Mouse (Mus musculus) hindbrain, embryonic 13.5 days (tissue): ENCODE results near the gene Prg3. TPM values are rescaled to one million over a fixed set of nuclear protein-coding genes. Genes with fewer than 3 reads are reported as not detected.

Source experiments
- ATAC-seq: fragments of 200-750 bp; cut with Nextera tagmentation; 2 replicates; pipeline ENCODE4 v1.8.0; 2017; ENCODE audit warnings: moderate TSS enrichment; ENCODE audit not compliant: low FRiP score
- H3K27ac ChIP-seq: fragments of 300-500 bp; sonication (generic); 2 replicates; pipeline ENCODE4 v1.5.1; 2015; ENCODE audit warnings: inconsistent platforms, mild to moderate bottlenecking, moderate library complexity
- H3K27me3 ChIP-seq: fragments of 300-500 bp; sonication (generic); 2 replicates; pipeline ENCODE4 v1.6.1; 2015; ENCODE audit warnings: mild to moderate bottlenecking, inconsistent platforms
- H3K36me3 ChIP-seq: fragments of 300-500 bp; sonication (generic); 2 replicates; pipeline ENCODE4 v1.6.1; 2015; ENCODE audit warnings: mild to moderate bottlenecking, inconsistent platforms
- H3K4me1 ChIP-seq: fragments of 300-500 bp; sonication (generic); replicated peaks from 2 replicates; pipeline ENCODE4 v1.6.1; 2015; ENCODE audit warnings: inconsistent platforms
- H3K4me2 ChIP-seq: fragments of 300-500 bp; sonication (generic); 2 replicates; pipeline ENCODE4 v1.6.1; 2015; ENCODE audit warnings: inconsistent platforms, mild to moderate bottlenecking, moderate library complexity
- H3K4me3 ChIP-seq: fragments of 300-500 bp; sonication (generic); 2 replicates; pipeline ENCODE4 v1.5.1; 2015; ENCODE audit warnings: mild to moderate bottlenecking, inconsistent platforms
- H3K9ac ChIP-seq: fragments of 300-500 bp; sonication (generic); 2 replicates; pipeline ENCODE4 v1.6.1; 2015; ENCODE audit warnings: mild to moderate bottlenecking, inconsistent platforms
- H3K9me3 ChIP-seq: fragments of 300-500 bp; sonication (generic); 2 replicates; pipeline ENCODE4 v1.6.1; 2016; ENCODE audit warnings: inconsistent platforms
- WGBS: fragments of 180-500 bp; shearing (Covaris S2); methylation state at CpG from one replicate; pipeline ENCODE4 v1.1.7; 2015; 5-methylcytosine and 5-hydroxymethylcytosine counted together
- polyA plus RNA-seq: library from polyadenylated mRNA; unstranded; fragments of >200 nt; fragmentation: Nextera tagmentation; extraction: Ambion mirVana; gene quantifications from 2 replicates; pipeline ENCODE4 v1.2.1, GENCODE M21; 2015

The Prg3 gene
- polyA plus RNA-seq, 1 experiment from 2014 or later = not detected

DNA sequence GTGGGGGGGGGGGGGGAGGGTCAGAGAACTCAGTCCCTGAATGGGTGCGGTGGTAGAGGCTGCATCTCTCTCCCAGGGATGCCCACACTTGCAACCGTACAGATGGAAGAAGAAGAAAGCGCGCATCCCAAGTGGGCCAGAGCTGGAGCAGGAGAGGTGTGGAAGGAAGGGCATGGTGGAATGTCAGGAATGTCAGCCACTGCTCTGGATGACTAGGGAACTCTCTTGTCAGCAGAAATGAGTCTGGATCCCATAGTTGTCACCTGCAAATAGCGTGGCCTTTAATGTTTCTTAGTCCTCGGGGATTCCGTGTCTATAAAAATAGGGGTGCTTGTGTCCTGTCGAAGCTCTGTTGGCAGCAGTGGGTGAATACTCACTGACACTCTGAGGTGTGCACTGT, 14.6 kb downstream of the Prg3 start:
- Histone ChIP-seq H3K4me3 (no peak overlapping the region), H3K9ac (no peak overlapping the region), H3K27me3 (no peaks in the 10 kb centered on the region), H3K36me3 (no peaks in the 10 kb centered on the region), H3K4me1 (no peaks in the 10 kb centered on the region), H3K9me3 (no peaks in the 10 kb centered on the region), H3K27ac (no peak overlapping the region), H3K4me2 (no peak overlapping the region)
- ATAC-seq = no peak
- WGBS = 80% methylated on average over 8 of the region's 8 CpGs

- Histone ChIP-seq H3K4me1 (no peaks in the 10 kb centered on the region), H3K27me3 (no peaks in the 10 kb centered on the region), H3K27ac (no peak overlapping the region), H3K36me3 (no peaks in the 10 kb centered on the region), H3K4me3 (no peak overlapping the region), H3K4me2 (no peak overlapping the region), H3K9me3 (no peaks in the 10 kb centered on the region), H3K9ac (no peak overlapping the region)
- WGBS = 87% methylated on average over 4 of the region's 4 CpGs
- ATAC-seq = no peak
Observed at GRCm38 (mm10) chr2:85004341-85004740, 16.3 kb downstream of the Prg3 start.

- H3K4me2 ChIP-seq = no peak overlapping the region
- 84% methylated on average over 7 of the region's 7 CpGs for WGBS
- no peak overlapping the region for H3K27ac ChIP-seq
- H3K4me1 ChIP-seq = no peaks in the 10 kb centered on the region
- no peaks in the 10 kb centered on the region for H3K9me3 ChIP-seq
- H3K27me3 ChIP-seq = no peaks in the 10 kb centered on the region
- no peaks in the 10 kb centered on the region for H3K36me3 ChIP-seq
- no peak overlapping the region for H3K4me3 ChIP-seq
- no peak overlapping the region for H3K9ac ChIP-seq
- no peak for ATAC-seq
Observed at GRCm38 (mm10) chr2:85006600-85006999, 18.6 kb downstream of the Prg3 start.

DNA sequence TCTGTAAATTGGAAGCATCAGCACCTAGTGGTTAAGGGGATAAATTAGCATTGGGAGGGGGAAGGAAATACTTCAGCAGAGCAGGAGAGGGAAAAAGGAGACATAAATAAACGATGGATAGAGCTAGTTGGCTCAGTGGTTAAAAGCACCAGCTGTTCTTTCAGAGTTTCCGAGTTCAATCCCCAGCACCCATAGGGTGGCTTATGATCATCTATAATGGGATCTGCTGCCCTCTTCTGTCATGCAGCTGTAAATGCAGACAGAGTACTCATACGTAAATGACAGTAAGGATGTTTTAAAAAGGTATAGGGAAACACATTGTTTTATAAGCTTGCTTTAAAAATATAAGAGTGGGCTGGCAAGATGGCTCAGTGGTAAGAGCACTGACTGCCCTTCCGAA, 19.7 kb downstream of the Prg3 start:
- no peaks in the 10 kb centered on the region for H3K9me3 ChIP-seq
- H3K27me3 ChIP-seq = no peaks in the 10 kb centered on the region
- H3K4me2 ChIP-seq = no peak overlapping the region
- WGBS = 25% methylated on average over 4 of the region's 4 CpGs
- H3K27ac ChIP-seq = no peak overlapping the region
- ATAC-seq = no peak
- no peaks in the 10 kb centered on the region for H3K36me3 ChIP-seq
- H3K4me3 ChIP-seq = no peak overlapping the region
- no peaks in the 10 kb centered on the region for H3K4me1 ChIP-seq
- no peak overlapping the region for H3K9ac ChIP-seq

GRCm38 (mm10) chr2:85009212-85009611, 21.2 kb downstream of the Prg3 start:
- no peak overlapping the region for H3K9ac ChIP-seq
- no peaks in the 10 kb centered on the region for H3K27me3 ChIP-seq
- H3K4me1 ChIP-seq = no peaks in the 10 kb centered on the region
- no peak overlapping the region for H3K4me2 ChIP-seq
- no peak overlapping the region for H3K4me3 ChIP-seq
- no peaks in the 10 kb centered on the region for H3K36me3 ChIP-seq
- H3K27ac ChIP-seq = no peak overlapping the region
- no peaks in the 10 kb centered on the region for H3K9me3 ChIP-seq
- no peak for ATAC-seq
- 81% methylated on average over 2 of the region's 2 CpGs for WGBS

DNA sequence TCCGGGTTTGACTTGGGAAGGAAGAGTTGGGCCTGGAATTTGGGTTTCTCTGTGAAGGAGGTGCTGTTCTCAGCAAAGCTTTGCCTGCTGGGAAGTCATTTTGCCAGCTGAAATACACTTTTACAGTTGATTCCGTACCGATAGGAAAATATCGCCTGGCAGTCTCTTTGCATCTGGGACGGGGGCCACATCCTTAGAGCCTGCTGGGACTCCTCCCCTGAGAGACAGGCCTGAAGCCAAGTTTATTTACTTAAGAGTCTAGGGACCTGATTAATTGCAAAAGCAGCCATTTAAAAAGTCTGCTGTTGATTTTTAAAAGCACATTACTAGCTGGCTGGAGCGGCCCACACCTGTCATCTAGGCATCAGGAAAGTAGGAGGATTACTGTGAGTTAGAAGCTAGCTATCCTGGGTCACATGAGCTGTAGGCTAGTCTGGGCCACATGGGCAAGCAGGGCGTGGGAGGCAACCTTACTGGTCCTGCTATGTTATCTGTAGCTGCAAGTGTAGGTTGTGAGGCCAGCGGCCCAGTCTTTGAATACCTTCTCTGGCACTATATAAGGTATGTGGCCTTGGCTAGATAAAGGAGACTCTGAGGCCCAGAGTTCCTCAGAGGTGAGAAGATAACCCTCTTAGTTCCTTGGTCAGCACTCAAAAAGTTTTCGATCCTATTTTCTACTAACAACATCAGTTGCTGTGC, 24.0 kb downstream of the Prg3 start:
- ATAC-seq = no peak
- WGBS = 81% methylated on average over 9 of the region's 9 CpGs
- H3K27ac ChIP-seq = no peak overlapping the region
- H3K27me3 ChIP-seq = no peaks in the 10 kb centered on the region
- H3K4me1 ChIP-seq = no peaks in the 10 kb centered on the region
- H3K9me3 ChIP-seq = no peaks in the 10 kb centered on the region
- H3K36me3 ChIP-seq = no peaks in the 10 kb centered on the region
- H3K4me3 ChIP-seq = no peak overlapping the region
- H3K4me2 ChIP-seq = no peak overlapping the region
- no peak overlapping the region; the same call in 1 of the 2 replicates for H3K9ac ChIP-seq

GRCm38 (mm10) chr2:85012679-85013078, 24.7 kb downstream of the Prg3 start:
- 89% methylated on average over 14 of the region's 14 CpGs for WGBS
- no peak overlapping the region for H3K9ac ChIP-seq
- H3K27ac ChIP-seq = no peak overlapping the region
- H3K9me3 ChIP-seq = no peaks in the 10 kb centered on the region
- no peak overlapping the region for H3K4me2 ChIP-seq
- no peak overlapping the region for H3K4me3 ChIP-seq
- H3K27me3 ChIP-seq = no peaks in the 10 kb centered on the region
- no peak for ATAC-seq
- no peaks in the 10 kb centered on the region for H3K4me1 ChIP-seq
- H3K36me3 ChIP-seq = no peaks in the 10 kb centered on the region

GRCm38 (mm10) chr2:85013826-85014587, 26.0 kb downstream of the Prg3 start:
- no peak overlapping the region for H3K4me3 ChIP-seq
- H3K4me2 ChIP-seq = no peak overlapping the region
- WGBS = 86% methylated on average over 5 of the region's 5 CpGs
- H3K9ac ChIP-seq = no peak overlapping the region
- H3K36me3 ChIP-seq = no peaks in the 10 kb centered on the region
- ATAC-seq = no peak
- H3K9me3 ChIP-seq = no peaks in the 10 kb centered on the region
- H3K27me3 ChIP-seq = no peaks in the 10 kb centered on the region
- no peak overlapping the region for H3K27ac ChIP-seq
- no peaks in the 10 kb centered on the region for H3K4me1 ChIP-seq

- ATAC-seq = no peak
- no peak overlapping the region for H3K27ac ChIP-seq
- no peaks in the 10 kb centered on the region for H3K27me3 ChIP-seq
- WGBS = 67% methylated on average over 3 of the region's 3 CpGs
- no peak overlapping the region for H3K9ac ChIP-seq
- no peaks in the 10 kb centered on the region for H3K4me1 ChIP-seq
- H3K36me3 ChIP-seq = no peaks in the 10 kb centered on the region
- no peaks in the 10 kb centered on the region for H3K9me3 ChIP-seq
- no peak overlapping the region for H3K4me3 ChIP-seq
- no peak overlapping the region for H3K4me2 ChIP-seq
Observed at GRCm38 (mm10) chr2:85014588-85014982, 26.6 kb downstream of the Prg3 start.

GRCm38 (mm10) chr2:85022043-85022442, 34.0 kb downstream of the Prg3 start:
- ATAC-seq = no peak; the same call in 1 of the 2 replicates
- Histone ChIP-seq H3K27ac (no peak overlapping the region), H3K27me3 (no peaks in the 10 kb centered on the region), H3K4me1 (no peaks in the 10 kb centered on the region), H3K9me3 (no peaks in the 10 kb centered on the region), H3K4me2 (no peak overlapping the region), H3K9ac (no peak overlapping the region; the same call in 1 of the 2 replicates), H3K4me3 (no peak overlapping the region), H3K36me3 (no peaks in the 10 kb centered on the region)
- 19% methylated on average over 4 of the region's 4 CpGs for whole genome bisulfite sequencing

- WGBS = 85% methylated on average over 3 of the region's 3 CpGs
Observed at GRCm38 (mm10) chr2:85026178-85026577, 38.2 kb downstream of the Prg3 start.

GRCm38 (mm10) chr2:85027281-85027680, 39.3 kb downstream of the Prg3 start:
- no peak for ATAC-seq
- H3K36me3 ChIP-seq = no peaks in the 10 kb centered on the region
- 79% methylated on average over 5 of the region's 5 CpGs for WGBS
- H3K27ac ChIP-seq = no peak overlapping the region
- no peaks in the 10 kb centered on the region for H3K9me3 ChIP-seq
- H3K4me3 ChIP-seq = no peak overlapping the region
- H3K9ac ChIP-seq = no peak overlapping the region
- 0 out of 2 replicates have a peak, but pooled peaks cover 3% of the 10 kb centered on the region for H3K27me3 ChIP-seq
- no peaks in the 10 kb centered on the region for H3K4me1 ChIP-seq
- H3K4me2 ChIP-seq = no peak overlapping the region

More at GRCm38 (mm10) chr2:85026178-85026577, 38.2 kb downstream of the Prg3 start:
- H3K9me3 ChIP-seq = no peaks in the 10 kb centered on the region
- no peak overlapping the region for H3K4me3 ChIP-seq
- no peak overlapping the region for H3K9ac ChIP-seq
- ATAC-seq = no peak
- no peak overlapping the region for H3K27ac ChIP-seq
- no peak overlapping the region for H3K4me2 ChIP-seq
- H3K36me3 ChIP-seq = no peaks in the 10 kb centered on the region
- no peaks in the 10 kb centered on the region for H3K4me1 ChIP-seq
- 0 out of 2 replicates have a peak, but pooled peaks cover 3% of the 10 kb centered on the region for H3K27me3 ChIP-seq

DNA sequence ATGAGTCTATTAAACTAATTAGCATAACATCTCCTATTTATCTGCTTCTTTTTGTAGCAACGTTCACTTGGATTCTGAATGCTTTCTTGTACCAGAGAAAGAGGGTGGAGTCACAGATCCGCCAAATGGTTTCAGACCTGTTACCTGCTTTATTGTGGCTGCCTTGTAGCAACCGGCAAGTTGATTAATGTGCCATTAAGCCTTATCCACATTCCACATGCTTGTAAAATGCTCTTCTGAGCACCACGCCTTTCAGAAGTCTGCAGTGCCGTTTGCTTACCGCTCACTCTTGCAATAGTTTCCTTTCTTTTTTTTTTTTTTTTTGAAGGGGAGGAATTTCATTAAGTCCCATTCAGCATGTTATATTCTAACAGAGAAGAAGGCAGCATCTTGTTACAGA, 41.9 kb downstream of the Prg3 start:
- ATAC-seq = no peak
- Histone ChIP-seq H3K4me2 (no peak overlapping the region), H3K36me3 (no peaks in the 10 kb centered on the region), H3K9ac (no peak overlapping the region), H3K4me1 (no peaks in the 10 kb centered on the region), H3K9me3 (no peaks in the 10 kb centered on the region), H3K27me3 (0 out of 2 replicates have a peak, but pooled peaks cover 3% of the 10 kb centered on the region), H3K4me3 (no peak overlapping the region), H3K27ac (no peak overlapping the region)
- WGBS = 56% methylated on average over 6 of the region's 6 CpGs
